Mouse (Mus musculus): ENCODE data around the gene Xpnpep2.

Gene Xpnpep2

GRCm38 (mm10) chrX:48108394-48109315, at the start of gene Xpnpep2:
Xpnpep2 (plus strand) TSS chrX:48108725.
- DNase-seq = no peak

GRCm38 (mm10) chrX:48062481-48062880, 46.0 kb upstream of the Xpnpep2 start:
- no peak for DNase-seq

GRCm38 (mm10) chrX:48064166-48064853, 44.2 kb upstream of the Xpnpep2 start:
- DNase-seq = no peak

GRCm38 (mm10) chrX:48066891-48067290, 41.6 kb upstream of the Xpnpep2 start:
- no peak for DNase-seq

- DNase-seq = no peak
These were observed 36.6 kb upstream of the Xpnpep2 start for GRCm38 (mm10) chrX:48071961-48072360.

GRCm38 (mm10) chrX:48072401-48072800, 36.1 kb upstream of the Xpnpep2 start:
- DNase-seq = no peak

- no peak for DNase-seq
These were observed 33.8 kb upstream of the Xpnpep2 start for GRCm38 (mm10) chrX:48074691-48075090.

GRCm38 (mm10) chrX:48076806-48077425, 31.6 kb upstream of the Xpnpep2 start:
- peak; percentile 37 for DNase-seq

- DNase-seq = no peak
These were observed 26.2 kb upstream of the Xpnpep2 start for GRCm38 (mm10) chrX:48082364-48082763.

- peak; percentile 25 for DNase-seq
These were observed 16.4 kb upstream of the Xpnpep2 start for GRCm38 (mm10) chrX:48092129-48092528.

GRCm38 (mm10) chrX:48093555-48093954, 15.0 kb upstream of the Xpnpep2 start:
- peak; percentile 26 for DNase-seq

- no peak for DNase-seq
These were observed 13.9 kb upstream of the Xpnpep2 start for GRCm38 (mm10) chrX:48094658-48095057.

- DNase-seq = no peak
These were observed 11.9 kb upstream of the Xpnpep2 start for GRCm38 (mm10) chrX:48096580-48096979.

GRCm38 (mm10) chrX:48098470-48099129, 9.9 kb upstream of the Xpnpep2 start:
- DNase-seq = no peak

- DNase-seq = no peak
These were observed 8.7 kb upstream of the Xpnpep2 start for GRCm38 (mm10) chrX:48099871-48100270.

GRCm38 (mm10) chrX:48103256-48103655, 5.3 kb upstream of the Xpnpep2 start:
- no peak for DNase-seq

GRCm38 (mm10) chrX:48104736-48105441, 3.6 kb upstream of the Xpnpep2 start:
- peak; percentile 59 for DNase-seq

- DNase-seq = no peak
These were observed 2.3 kb upstream of the Xpnpep2 start for GRCm38 (mm10) chrX:48106226-48106625.

GRCm38 (mm10) chrX:48109316-48109655, 761 bp downstream of the Xpnpep2 start:
- no peak for DNase-seq

GRCm38 (mm10) chrX:48119294-48119693, 10.8 kb downstream of the Xpnpep2 start:
- no peak for DNase-seq

- peak; percentile 75 for DNase-seq
These were observed 15.9 kb downstream of the Xpnpep2 start for GRCm38 (mm10) chrX:48124132-48125071.
